Mouse (Mus musculus) urinary bladder, postnatal 10 days (tissue): ENCODE data around the gene Olfr1393.

ENCODE experiments used
- DNase-seq: peaks from one replicate; pipeline ENCODE4 v3.0.0; 2022; ENCODE audit warnings: low spot score

Olfr1393 gene

GRCm38 (mm10) chr11:49278222-49278621, at the start of gene Olfr1393:
Gene Olfr1393, plus strand, starts transcription at chr11:49278304.
- DNase-seq, result no peak

GRCm38 (mm10) chr11:49232781-49233180, 45.3 kb upstream of the Olfr1393 start:
- DNase-seq, result no peak

- DNase-seq, result no peak
Measured at GRCm38 (mm10) chr11:49235459-49236207, 42.5 kb upstream of the Olfr1393 start.

GRCm38 (mm10) chr11:49236891-49237290, 41.2 kb upstream of the Olfr1393 start:
- no peak for DNase-seq

GRCm38 (mm10) chr11:49237532-49237931, 40.6 kb upstream of the Olfr1393 start:
- no peak for DNase-seq

GRCm38 (mm10) chr11:49240310-49240709, 37.8 kb upstream of the Olfr1393 start:
- DNase-seq, result no peak

- DNase-seq, result no peak
Measured at GRCm38 (mm10) chr11:49240874-49241273, 37.2 kb upstream of the Olfr1393 start.

DNA sequence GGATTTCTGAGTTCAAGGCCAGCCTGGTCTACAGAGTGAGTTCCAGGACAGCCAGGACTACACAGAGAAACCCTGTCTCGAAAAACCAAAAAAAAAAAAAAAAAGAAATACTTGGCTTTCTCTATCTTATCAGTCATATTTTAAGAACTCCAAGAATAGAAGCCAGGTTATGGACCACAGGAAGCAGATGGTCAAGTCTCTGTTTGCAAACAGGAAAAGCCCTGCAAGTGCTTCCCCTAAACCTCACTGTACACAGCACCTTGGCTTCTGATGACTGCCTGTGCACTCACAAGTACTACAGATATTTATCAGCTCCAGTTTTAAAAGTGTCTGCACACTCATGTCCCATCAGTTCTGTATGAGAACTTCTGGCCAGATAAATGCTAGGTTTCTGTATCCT, 36.6 kb upstream of the Olfr1393 start:
- DNase-seq, result no peak

DNA sequence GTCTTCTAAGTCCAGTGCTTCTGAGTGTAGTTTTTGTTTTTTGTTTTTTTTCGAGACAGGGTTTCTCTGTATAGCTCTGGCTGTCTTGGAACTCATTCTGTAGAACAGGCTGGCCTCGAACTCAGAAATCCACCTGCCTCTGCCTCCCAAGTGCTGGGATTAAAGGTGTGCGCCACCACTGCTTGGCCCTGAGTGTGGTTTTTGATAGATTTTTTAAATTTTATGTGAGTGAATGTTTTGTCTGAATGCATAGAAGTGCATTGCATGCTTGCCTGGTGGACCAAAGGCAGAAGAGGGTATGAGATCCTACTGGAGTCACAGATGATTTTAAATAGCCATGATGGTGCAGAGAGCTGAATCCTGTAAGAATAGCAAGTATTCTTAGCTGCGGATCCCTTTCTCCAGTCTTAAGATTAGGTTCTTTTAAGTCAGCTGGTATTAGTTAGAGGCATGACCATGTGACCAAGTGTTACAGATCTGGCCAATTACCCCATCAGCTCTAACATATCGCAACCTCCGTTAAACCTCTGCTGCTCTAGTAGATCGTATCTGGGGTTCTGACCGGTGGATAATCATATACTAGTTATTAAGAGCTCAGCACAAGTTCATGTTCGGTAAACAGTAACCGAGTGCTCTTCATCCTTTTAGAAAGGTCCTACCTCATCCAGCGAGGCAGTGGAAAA, 35.0 kb upstream of the Olfr1393 start:
- no peak for DNase-seq

DNA sequence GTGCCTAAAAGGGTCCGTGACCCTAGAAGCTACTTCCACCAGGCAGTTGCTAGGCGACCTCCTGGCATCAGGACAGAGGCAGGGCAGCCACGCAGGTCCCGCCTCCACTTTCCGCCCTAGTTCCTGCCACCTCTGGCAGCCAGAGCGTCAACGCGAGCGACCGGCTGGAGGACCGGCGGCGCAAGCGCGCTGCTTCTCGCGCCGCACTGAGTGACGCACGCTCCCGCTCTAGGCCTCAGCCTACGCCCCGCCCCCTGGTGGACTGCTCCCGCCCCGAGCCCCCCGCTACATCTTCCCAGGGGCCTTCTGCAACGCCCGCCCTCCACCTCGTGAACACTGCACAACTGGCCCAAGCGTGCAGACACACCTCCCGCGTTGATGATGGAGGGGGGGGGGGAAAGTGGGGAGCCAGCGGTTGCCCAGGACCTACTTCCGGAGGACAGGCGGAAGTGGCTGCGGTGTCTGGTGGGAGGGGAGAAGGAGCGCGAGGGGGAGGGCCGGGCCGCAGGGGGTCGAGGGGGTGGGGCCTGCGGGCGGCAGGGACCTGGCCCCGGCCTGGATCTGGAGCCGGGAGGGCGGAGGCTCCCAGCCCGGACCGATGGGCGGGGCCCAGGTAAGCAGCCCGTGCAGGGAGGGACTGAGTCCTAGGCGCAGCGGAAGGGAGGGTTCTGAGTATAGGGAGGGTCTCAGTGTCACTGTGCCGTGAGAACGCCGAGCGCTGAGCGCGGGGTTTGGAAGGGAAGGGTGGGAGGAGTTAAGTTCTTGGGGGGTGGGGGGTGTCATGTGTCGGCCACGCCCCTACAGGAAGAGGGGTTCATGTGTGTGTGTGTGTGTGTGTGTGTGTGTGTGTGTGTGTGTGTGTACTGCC, 34.1 kb upstream of the Olfr1393 start, which contains the start of gene Mgat1:
Gene Mgat1, plus strand, starts transcription at position 465 of the 868 bp plus-strand sequence.
- DNase-seq, result peak; percentile 74

- DNase-seq, result no peak
Measured at GRCm38 (mm10) chr11:49244595-49244930, 33.5 kb upstream of the Olfr1393 start.

GRCm38 (mm10) chr11:49245176-49245575, 32.9 kb upstream of the Olfr1393 start:
- no peak for DNase-seq

- no peak for DNase-seq
Measured at GRCm38 (mm10) chr11:49245634-49246415, 32.3 kb upstream of the Olfr1393 start.

GRCm38 (mm10) chr11:49246523-49246922, 31.6 kb upstream of the Olfr1393 start:
- DNase-seq, result no peak

DNA sequence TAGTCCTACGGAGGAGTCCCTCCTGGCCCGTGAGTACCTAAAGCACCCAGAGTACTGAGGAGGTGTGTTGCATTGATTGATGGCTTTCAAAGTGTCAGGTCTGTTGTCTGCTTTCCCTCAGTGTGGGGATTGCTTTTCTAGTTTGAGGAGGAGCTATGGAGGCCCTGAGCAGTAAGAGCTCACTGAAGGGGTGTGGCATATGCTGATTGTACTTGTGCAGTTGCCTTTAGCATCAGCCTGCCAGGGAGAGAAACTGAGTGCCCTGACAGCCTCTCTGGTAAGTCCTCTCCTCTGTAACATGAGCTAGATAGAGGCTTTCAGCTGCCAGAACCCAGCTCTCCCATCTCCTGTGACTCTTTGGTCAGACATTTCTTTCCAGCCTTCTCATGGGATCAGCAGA, 30.8 kb upstream of the Olfr1393 start:
- no peak for DNase-seq

DNA sequence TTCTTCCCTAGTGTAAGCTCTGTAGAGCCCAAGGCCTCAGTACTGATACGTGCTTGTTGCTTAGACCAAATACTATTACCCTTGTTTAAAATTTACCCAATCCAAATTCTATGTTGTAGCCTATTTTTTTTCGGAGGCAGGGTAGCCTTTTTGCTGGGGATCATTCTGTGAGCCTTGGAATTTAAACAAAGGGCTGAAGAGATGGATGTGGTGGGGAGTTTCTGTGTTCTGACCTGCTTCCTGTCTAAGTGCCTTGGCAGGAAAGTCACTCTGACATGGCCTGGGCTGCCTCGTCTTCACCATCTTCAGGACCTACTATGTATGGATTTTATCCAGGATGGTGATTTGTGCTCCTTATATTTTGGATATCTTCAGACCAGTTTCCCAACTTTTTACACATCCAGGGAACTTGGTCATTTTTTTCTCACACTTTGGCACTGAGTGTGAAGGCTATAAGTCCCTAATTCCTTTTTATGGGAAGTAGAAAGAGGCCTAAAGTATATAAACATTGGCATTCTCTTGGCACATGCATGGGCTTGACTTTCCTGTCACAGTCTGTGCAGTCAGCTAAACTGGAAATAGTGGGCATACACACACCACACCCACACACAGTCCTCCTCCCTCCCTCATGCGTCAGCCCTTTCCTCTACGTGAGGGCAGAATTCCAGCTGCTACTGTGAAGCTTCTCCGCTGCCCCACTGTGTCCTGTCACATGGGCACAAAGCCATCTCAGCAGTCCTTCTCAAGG, 29.7 kb upstream of the Olfr1393 start:
- no peak for DNase-seq

- no peak for DNase-seq
Measured at GRCm38 (mm10) chr11:49248974-49249700, 29.0 kb upstream of the Olfr1393 start.

GRCm38 (mm10) chr11:49249811-49250421, 28.2 kb upstream of the Olfr1393 start:
- no peak for DNase-seq

DNA sequence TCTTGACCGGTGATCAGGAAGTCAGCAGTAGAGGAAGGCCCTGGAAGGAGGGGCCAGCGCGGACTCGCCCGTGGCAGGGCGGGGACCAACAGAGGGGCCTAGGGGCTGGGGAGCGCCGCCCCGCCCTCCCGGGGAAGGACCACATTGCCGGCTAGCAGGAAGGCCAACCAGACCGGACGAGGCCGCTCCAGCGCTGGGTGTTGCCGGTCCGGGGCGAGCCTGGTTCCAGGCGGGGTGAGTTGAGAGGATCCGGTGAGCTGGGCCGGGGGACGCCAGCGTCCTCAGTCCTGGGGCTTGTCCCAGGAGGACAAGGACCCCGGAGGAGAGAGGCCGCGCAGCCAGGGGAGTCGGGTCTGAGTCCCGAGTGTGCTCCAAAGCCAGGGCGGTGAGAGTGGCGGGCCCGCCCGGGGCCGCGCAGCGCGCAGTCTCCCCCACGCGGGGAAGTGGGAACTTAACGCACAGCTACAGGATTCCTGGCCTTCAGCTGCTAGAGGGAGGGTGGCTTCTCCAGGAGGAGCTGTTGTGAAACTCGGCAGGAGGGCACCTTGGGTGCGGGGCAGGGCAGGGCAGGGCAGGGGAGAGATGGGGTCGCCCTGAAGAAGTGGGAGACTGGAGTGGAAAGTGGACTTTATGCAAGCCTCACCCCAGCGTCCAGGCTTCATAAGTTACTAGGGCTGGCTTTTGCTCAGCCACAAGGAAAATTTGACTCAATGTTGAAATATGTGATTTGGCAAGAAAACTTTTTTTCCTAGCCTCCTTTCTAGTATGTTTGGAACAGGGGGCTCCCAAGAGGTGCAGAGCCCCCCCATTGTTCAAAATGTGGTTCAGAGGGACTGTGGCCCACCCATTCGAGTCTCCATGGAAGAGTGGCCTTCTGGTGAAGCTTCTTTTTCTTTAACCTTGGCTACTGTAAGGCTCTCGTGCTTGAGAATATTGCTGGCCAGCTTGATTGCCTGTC, 27.4 kb upstream of the Olfr1393 start:
- DNase-seq, result peak; percentile 55
